Mouse (Mus musculus) R1 (cell line): Measurements from ENCODE around the gene Spint1.

ENCODE experiments used
- DNase-seq: peaks from one replicate; pipeline ENCODE4 v3.0.0-alpha.2; 2018; ENCODE audit warnings: low read depth, low spot score

Gene Spint1

DNA sequence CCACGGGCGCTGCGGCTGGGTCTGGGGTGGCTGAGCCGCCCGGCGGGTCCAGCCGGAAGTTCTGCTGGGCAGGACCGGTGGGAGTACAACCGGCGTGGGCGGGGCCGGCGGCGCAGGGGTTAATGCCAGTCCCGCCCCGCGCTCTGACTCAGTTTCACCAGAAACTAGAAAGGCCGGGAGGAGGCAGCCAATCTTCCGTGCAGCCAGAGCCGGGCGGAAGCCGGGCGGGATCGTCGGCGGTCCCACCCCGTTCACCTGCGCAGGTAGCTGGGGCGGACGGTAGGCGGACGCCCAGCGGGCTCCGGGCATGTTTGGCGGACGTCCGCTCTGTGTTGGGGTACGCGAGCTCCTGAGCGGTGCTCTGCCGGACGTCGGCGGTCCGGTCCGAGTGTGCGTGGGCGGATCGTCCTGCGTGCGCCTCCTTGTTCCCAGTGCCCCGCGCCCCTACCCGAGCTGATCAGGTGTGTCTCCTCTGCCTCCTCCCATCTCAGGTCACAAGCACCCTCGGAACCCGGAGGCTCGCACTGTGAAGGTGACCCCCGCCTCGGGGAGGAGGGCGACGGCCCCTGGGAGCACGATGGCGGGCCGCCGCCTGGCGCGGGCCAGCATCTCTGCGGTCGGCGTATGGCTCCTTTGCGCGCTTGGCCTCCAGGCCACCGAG is at the start of gene Spint1:
Gene Spint1, plus strand, starts transcription at position 153 of the 661 bp plus-strand sequence.
- peak; percentile 89 for DNase-seq

DNA sequence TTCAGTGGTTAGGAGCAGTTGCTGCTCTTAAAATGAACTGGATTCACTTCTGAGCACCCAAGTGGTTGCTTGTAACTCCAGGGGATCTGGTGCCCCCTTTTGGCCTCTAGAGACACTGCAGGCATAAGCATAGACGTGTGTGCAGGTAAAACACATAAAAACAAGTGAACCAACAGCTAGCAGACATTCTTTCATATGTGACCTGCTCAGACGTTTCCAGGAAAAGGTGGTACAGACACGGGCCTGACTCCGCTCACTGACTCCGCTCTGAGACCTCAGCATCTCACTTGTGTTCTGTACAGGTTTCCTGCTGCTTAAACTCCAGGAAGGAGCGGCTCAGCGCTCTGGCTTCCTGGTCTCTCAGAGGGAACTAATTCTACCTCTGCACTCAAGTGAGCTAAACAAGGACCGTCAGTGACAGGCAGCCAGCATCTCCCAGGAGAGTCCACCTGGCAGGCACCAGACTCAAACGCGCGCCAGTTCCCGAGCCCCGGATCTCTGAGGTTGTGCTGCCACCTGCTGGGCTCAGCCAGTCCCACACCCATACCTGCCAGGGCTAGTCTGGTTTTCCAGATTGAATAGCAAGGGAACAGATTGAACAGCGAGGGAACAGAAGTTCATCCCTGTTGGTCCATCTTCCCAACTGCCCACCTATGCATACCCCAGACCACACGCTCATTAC is 48.0 kb upstream of the Spint1 start:
- DNase-seq, result peak; percentile 85

DNA sequence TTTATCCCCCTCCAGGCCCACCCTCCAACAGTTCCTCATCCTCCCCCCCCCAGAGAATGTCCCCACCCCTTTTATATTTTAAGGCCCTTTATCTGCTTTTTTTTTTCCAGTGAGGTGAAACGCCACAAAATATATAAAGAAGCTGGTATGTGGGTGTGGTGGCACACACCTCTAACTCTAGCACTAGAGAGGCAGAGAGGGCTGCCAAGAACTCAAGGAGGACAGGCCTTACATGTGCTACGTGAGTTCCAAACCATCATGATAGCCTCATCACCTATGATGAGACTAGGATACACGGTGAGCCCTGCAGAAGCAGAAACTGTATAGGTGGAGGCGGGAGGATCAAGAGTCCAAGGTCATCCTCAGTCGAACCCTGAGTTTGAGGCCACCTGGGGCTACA is 46.2 kb upstream of the Spint1 start:
- DNase-seq, result no peak

DNA sequence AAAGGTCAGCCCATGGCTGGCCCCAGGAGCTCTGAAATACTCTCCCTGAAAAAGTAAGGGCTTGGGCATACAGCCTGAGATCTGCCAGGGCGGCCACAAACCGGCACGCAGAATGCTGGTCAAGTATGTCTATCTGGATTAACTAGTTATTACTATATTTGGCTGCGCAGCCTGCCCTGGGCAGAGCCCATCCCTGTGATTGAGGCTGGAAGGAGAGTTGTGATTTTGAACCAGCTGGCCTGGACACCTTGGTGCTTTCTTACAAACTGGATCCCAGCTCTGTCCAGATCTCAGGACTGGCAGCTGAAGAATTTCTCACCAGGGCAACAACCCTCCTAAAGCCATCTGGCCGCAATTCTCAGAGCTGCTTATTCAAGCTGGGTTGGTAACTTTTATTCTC is 43.0 kb upstream of the Spint1 start:
- DNase-seq, result no peak

DNA sequence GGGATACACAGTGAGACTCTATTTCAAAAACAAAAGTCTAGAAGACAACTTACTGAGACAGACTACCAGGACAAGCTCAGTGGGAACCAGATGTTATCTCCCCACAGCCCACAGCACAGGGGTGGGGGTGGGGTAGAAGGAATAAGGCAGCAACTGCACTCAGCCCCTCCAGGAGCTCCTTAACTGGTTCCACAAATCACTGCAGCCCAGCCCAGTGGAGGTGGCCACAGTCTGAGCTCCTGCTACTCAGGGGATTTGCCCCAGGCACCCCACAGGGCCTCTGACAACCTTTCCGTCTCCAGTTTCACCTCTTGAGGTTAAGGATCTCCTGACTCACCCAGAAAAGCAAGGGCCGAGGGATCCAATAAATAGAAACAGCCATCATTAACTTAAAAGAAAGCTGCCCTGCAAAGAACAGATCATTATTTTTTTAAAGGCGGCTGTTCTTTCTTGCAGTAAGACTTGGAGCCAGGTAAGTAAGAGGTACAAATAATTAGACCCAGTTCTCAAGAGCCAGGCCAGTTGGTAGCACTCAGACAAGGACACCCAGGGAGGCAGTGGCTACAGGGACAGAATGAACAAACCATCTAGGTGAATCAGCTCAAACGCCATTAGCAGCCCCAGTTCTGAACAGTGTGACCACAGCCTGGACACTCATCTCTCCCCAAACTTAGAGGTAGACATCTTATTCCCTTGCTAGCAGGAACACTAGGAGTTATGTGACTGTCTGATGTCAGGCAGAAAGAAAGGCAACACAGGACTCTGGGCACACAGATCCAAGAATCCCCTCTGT is 40.6 kb upstream of the Spint1 start:
- DNase-seq, result no peak

DNA sequence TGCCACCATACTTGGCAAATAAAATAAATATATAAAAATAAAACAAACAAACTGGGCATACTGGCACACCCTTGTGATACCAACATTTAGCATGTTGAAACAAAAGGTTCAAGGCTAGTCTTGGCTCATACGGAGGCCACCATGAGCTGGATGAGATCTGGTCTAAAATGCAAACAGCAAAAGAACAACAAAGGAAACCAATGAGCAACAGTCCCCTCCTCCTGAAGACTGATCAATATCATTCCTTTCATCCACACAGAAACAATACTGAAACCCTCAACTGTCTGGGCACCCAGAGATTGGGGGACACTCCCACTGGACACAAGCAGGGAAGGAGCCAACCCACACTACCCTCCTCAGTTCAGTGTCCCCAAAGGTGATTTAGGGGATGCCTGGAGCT is 39.7 kb upstream of the Spint1 start:
- no peak for DNase-seq

DNA sequence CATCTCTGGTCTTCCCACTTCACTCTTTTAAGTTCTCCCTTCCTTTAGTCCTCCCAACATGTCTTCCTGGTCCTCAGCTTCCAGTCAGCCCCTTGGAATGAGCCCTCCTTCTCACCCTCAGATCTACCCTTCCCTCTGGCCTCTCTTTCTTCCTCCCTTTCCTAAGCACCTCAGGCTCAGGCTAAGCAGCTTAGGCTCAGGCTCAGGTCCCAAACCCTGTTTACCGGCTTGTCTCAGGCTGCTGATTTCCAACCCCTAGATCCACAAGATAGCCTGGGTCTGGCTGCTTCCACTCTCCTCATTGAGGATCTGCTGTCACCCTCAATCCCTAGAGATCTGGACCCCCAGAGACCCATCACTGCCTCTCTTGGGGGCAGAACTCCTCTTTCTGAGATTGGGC is 39.1 kb upstream of the Spint1 start:
- no peak for DNase-seq

DNA sequence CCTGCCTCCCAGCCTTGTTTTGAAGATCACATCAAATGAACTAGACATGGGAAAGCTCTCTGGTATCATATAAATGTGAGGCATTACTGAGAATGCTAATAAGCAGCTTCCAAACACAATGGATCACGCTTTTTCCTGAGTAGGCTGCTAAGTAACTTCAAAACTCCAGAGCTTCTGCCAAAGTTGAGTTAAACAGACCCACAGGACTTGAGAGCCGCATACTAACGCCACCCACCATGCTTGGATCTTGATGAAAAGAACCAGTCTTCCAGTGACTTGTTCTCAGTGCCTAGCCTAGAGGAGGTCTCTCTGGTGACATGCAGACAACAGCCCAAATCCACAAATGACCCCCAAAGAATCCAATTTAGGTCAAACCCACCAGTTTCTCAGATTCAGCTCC is 38.2 kb upstream of the Spint1 start:
- DNase-seq, result no peak

DNA sequence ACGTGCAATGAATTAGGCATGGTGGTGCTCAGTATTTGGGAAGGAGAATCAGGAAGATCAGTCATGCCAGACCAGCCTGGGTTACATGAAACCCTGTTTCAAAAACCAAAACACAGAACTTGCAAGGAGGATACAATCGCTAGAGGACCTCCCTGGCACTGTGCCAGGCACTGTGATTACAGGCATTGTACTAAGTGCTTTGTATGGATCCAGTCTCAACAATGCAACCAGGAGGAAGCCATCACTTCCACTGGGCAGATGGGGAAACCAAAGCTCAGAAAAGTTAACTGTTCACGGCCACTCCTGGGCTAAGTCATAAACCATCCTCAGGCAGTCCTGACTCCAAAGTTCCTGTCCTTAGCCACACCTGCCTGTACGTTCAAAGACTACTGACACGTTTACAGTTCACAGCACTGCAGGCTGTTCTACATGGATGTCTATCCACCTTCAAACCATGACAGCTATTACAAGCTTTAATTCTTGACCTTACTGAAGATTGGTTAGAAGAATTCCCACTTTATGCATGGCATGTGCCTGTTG is 34.2 kb upstream of the Spint1 start:
- no peak for DNase-seq

DNA sequence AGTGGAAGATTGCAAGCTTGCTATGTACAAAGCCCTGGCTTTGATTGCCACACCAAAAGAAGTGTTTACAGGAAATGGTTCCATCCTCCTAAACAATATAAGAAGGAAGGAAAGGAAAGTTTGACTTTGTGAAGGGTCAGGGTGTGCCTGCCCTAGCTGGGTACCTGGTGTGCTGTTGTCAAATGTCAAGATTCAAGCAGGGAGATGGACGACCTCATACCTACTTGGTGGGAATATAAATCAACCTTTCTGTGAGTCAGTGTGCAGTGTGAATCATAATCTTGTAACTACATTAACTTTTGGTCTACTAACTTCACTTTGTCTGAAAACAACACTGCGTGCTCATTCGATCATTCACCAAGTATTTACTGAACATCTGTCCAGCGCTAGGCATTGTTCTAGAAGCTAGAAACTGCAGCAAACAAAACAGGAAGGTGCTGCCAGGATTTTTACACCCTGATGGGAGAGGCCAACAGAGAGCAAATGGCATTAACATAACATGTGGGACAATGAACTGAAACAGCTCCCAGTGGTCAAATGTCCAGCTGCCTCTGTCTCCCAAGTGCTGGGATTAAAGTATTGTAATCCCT is 33.2 kb upstream of the Spint1 start:
- DNase-seq, result peak; percentile 33

DNA sequence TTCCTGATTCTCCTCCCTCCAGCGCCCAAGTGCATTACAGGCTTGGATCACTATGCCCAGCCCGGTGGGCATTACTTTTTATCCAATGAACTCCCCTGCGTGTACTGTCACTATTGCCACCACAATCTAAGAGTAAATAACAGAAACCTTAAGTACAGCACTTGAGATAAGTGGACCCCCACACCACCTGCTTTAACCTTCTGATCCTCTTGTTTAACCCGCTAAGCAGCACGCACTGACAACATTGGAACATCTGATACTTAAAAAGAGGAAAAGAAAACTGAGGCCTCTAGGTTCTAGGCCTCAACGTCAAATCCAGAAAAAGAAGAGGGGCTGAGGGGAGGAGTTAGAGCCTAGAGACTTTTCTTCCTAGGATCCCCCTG is 29.2 kb upstream of the Spint1 start:
- no peak for DNase-seq

DNA sequence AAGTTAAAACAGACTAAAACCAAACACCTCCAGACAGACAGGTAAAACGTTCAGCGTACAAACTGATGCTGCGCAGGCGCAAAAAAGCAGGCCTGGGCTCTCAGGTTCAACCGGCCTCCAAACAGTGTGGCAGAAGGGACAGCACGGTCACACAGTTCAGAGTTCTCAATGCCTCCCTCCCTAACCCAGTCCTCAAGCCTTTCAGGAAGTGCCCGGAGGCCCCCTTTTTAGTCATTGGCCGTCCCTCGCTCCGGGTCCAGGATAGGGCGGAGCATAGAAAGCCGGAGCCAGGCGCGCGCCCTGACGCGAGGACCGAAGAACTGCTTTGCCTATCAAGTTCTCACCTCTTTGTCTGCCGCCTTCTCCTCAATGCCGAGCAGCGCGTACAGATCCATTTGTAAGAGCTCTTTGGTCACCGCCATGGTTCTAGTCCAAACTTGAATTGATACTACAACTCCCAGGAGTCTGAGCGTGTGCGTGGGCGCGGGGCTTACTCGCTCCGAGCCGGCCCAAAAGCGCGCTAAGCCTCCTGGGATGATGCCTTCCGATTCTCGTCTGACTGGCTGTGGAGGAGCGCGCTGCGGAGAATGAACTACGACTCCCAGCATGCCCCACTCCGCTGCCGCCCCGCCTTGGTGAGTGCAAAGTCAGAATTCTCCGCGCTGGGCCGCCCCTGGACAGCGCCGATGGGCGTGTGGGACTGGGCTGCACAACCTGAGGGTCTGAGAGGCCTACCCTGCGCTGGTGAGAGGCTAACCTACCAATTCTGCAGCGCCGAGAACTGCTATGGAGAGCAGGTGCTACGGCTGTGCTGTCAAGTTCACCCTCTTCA is 28.6 kb upstream of the Spint1 start, which contains the start of the genes Zfyve19 and Dnajc17:
Gene Zfyve19, plus strand, starts transcription at position 274 of the 832 bp plus-strand sequence.
Gene Dnajc17, minus strand, starts transcription at position 452 of the 832 bp plus-strand sequence.
- DNase-seq, result peak; percentile 98

DNA sequence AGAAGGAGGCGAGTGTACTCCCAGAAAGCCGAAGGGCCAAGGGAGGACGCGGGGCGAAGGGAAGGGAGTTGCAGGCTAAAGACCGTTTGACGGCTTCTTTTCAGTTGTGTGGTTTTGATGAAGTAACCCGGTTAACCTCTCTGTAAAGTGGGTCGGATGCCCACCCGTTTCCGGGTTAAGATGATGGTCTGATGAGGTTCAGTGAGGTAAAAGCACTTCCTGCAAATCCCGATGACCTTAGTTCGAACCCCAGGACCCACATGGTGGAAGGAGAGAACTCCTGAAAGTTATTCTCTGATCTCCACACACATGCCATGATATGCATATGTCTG is 28.0 kb upstream of the Spint1 start:
- no peak for DNase-seq

DNA sequence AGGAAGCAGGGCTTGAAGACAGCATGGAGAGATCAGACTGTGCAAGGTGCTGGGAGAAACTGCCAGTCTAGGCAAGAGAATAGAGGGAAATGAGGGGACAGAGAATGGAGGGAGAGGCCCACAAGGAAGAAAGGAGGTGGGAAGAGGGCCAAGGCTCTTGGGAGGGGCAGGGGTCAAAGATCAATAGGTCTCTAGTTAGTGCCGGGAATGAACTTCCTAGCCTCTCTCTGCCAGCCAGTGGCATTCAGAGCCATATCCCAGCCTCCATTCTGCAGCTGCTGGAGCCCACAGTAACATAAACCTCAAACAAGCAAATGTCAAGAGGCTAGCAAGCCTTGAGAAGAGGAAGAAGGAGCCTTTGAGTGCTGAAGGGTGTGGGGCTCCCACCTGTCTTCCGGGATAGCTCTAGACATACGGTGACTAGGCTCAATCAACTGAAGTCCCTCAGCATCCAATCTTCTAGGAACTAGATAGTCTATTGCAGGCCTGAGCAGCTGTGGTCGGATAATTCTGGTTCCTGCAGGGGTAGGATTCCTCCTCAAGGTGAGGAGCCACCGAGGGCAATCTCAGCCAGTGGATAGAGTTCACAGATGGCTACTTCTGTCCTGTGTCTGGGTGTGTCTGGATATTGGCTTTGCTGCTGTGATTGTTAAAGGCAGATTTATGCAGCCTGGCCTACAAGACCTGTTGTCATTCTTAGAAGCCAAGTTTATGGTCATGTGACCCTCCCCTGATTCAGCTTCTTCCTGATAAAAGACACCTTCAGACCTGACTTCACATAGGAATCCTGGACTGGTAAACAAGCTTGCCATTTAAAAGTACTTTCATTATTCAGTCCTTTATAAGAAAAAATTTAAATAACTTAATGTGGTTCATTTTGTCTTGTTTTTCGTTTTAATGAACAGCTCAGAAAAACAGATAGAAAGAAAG is 7.1 kb upstream of the Spint1 start, which contains the start of gene Ppp1r14d:
Gene Ppp1r14d, minus strand, starts transcription at position 132 of the 930 bp plus-strand sequence.
- DNase-seq, result peak; percentile 47

DNA sequence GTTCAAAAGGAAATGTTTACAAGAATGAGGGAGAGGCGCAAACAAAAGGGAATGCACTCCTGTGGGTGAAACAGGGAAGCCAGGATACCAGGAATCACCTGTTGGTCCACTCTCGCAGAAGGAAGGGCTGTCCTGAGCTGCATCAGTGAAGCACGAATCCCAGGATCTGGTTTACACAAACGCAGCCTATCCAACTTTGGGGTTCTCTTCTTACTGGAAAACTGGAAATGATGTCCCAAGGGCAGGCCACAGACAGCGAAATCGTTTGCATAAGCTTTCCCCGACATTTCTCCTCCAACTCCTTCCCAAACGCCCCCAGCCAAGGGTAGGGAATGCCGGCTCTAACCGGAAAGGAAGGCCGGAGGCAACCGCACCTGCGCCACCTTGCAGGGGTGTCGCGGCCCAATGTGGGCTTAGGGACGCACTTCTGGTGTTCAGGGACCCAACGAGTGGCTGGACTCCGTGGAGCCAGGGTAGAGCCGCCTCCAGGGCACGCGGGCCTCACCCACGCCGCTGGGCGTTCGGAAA is 416 bp upstream of the Spint1 start:
- peak; percentile 85 for DNase-seq

DNA sequence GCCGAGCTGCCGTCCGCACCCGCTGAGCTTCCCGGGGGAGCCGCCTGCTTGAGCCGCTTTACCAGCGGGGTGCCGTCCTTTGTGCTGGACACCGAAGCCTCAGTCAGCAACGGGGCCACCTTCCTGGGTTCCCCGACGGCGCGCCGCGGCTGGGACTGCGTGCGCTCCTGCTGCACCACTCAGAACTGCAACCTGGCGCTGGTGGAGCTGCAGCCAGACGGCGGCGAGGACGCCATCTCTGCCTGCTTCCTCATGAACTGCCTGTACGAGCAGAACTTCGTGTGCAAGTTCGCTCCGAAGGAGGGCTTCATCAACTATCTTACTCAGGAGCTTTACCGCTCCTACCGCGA is 684 bp downstream of the Spint1 start:
- peak; percentile 71 for DNase-seq

DNA sequence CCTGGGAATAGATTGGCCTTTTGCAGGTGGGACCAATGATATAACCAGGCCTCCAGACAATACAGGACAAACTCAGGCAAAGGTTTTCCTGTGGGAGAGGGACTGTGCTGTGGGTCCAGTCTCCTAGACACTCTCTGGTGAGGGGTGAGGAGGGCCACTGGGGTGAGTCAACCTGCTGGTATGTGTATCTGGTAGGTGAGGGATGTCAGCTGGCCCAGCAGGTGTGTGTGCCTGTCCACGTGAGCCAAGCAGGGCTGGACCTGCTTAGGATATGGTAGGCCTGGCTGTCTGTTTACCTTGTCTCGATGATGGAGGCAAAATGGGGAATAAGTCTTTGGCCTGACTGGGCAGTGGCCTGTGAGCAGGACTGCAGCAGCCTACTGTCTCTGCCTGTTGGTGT is 1.5 kb downstream of the Spint1 start:
- no peak for DNase-seq

DNA sequence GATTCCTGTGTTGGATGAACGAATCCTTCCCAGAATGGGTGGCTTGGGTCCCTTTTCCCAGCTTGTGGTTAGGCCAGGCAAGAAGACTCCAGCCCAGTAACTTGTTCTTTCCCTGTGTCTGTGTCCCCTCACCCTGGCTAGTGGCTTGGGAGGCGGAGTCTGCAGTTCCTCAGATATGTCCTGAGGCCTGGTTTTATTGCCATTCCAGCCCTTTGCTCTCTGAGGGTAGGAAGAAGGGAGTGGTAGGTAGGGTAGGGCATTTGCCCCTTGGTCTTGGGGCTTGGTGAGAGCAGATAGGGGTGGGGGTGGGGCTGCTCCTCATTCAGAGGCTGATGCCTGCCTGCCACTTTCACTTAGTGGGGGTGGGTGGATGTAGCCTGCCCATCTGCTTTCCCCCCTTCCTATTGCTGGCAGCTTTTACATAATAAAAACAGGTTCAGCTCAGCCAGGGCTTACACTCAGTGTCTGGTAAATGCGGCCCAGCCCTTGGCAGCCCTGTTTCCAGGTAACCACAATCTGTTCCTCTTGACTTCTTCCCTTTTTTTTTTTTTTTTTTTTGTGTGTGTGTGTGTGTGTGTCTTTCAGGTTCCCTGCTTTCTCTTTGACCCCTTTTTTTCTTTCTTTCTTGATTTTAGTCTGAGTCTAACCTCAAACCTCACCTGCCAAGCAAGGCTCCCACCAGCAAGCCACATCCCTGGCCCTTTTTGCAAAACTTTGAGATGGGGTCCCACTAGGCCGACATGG is 3.1 kb downstream of the Spint1 start:
- peak; percentile 49 for DNase-seq

DNA sequence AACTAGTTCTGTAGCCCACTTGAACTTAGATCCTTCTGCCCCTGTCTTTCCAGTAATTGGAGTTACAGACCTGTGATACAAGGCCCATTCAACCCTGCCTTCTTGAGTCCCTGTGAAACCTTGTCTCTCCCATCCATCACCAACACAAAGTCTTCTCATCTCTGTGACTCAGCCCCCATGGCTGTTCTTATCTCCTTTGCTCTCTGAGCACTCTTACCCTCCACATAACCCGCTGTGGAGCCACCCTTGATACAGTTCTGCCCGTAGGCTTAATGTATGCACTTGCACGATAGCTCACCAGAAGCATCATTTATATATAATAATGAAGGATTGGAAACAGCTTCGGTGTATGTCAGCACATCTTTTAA is 3.6 kb downstream of the Spint1 start:
- DNase-seq, result no peak
